Mouse (Mus musculus) embryonic facial prominence, embryonic 15.5 days (tissue): Measurements from ENCODE around the gene Vav3. TPM values are rescaled to one million over a fixed set of nuclear protein-coding genes. Genes with fewer than 3 reads are reported as not detected.

Source experiments
- ATAC-seq: fragments of 200-750 bp; cut with Nextera tagmentation; 2 replicates; pipeline ENCODE4 v1.8.0; 2017; ENCODE audit warnings: low read depth, moderate TSS enrichment; ENCODE audit not compliant: insufficient number of reproducible peaks, low FRiP score, low TSS enrichment
- H3K27ac ChIP-seq: fragments of 300-500 bp; sonication (generic); replicated peaks from 2 replicates; pipeline ENCODE4 v1.5.1; 2015; ENCODE audit warnings: mild to moderate bottlenecking, inconsistent platforms
- H3K27me3 ChIP-seq: fragments of 300-500 bp; sonication (generic); 2 replicates; pipeline ENCODE4 v1.6.1; 2015; ENCODE audit warnings: inconsistent platforms
- H3K36me3 ChIP-seq: fragments of 300-500 bp; sonication (generic); 2 replicates; pipeline ENCODE4 v1.6.1; 2015; ENCODE audit warnings: mild to moderate bottlenecking, inconsistent platforms
- H3K4me1 ChIP-seq: fragments of 300-500 bp; sonication (generic); 2 replicates; pipeline ENCODE4 v1.6.1; 2015; ENCODE audit warnings: inconsistent platforms
- H3K4me2 ChIP-seq: fragments of 300-500 bp; sonication (generic); replicated peaks from 2 replicates; pipeline ENCODE4 v1.6.1; 2015; ENCODE audit warnings: mild to moderate bottlenecking, inconsistent platforms
- H3K4me3 ChIP-seq: fragments of 300-500 bp; sonication (generic); replicated peaks from 2 replicates; pipeline ENCODE4 v1.5.1; 2015; ENCODE audit warnings: mild to moderate bottlenecking, inconsistent platforms
- H3K9ac ChIP-seq: fragments of 300-500 bp; sonication (generic); 2 replicates; pipeline ENCODE4 v1.6.1; 2015; ENCODE audit warnings: inconsistent platforms
- H3K9me3 ChIP-seq: fragments of 300-500 bp; sonication (generic); replicated peaks from 2 replicates; pipeline ENCODE4 v1.6.1; 2016; ENCODE audit warnings: inconsistent platforms
- WGBS: fragments of 180-500 bp; shearing (Covaris S2); methylation state at CpG from one replicate; pipeline ENCODE4 v1.1.7; 2015; 5-methylcytosine and 5-hydroxymethylcytosine counted together
- polyA plus RNA-seq: library from polyadenylated mRNA; unstranded; fragments of >200 nt; fragmentation: Nextera tagmentation; extraction: Ambion mirVana; gene quantifications from 2 replicates; pipeline ENCODE4 v1.2.1, GENCODE M21; 2015

Vav3 gene
- polyA plus RNA-seq, result 24.1 and 27.7 TPM in 2 replicates

GRCm38 (mm10) chr3:109340274-109341070 is at the start of gene Vav3:
Gene Vav3 (plus strand): TSS chr3:109340653.
- peak; percentile 79 for ATAC-seq
- H3K27ac ChIP-seq, result peak within 1 kb of the TSS; percentile 81
- under 1% methylated on average over 77 of the region's 92 CpGs for WGBS
- H3K27me3 ChIP-seq, result no peaks in the 10 kb centered on the region
- no peaks in the 10 kb centered on the region for H3K36me3 ChIP-seq
- H3K9ac ChIP-seq, result peak within 1 kb of the TSS; percentile 54
- H3K9me3 ChIP-seq, result no peaks in the 10 kb centered on the region
- peak within 1 kb of the TSS; percentile 91 for H3K4me2 ChIP-seq
- H3K4me1 ChIP-seq, result peaks cover 11% of the 10 kb centered on the region; the same call in 1 of the 2 replicates
- peak within 1 kb of the TSS; percentile 61 for H3K4me3 ChIP-seq

- Histone ChIP-seq H3K36me3 (no peaks in the 10 kb centered on the region), H3K4me2 (no peak overlapping the region), H3K27ac (no peak overlapping the region), H3K9ac (no peak overlapping the region), H3K4me1 (no peaks in the 10 kb centered on the region), H3K4me3 (no peak overlapping the region), H3K27me3 (no peaks in the 10 kb centered on the region), H3K9me3 (no peaks in the 10 kb centered on the region)
- WGBS, result 66% methylated on average over 6 of the region's 6 CpGs
- ATAC-seq, result no peak
These were observed 41.6 kb upstream of the Vav3 start for GRCm38 (mm10) chr3:109298857-109299256.

GRCm38 (mm10) chr3:109299303-109300074 is 41.0 kb upstream of the Vav3 start:
- 57% methylated on average over 4 of the region's 4 CpGs for WGBS
- H3K9ac ChIP-seq, result no peak overlapping the region
- no peak overlapping the region for H3K4me3 ChIP-seq
- no peaks in the 10 kb centered on the region for H3K9me3 ChIP-seq
- H3K27ac ChIP-seq, result no peak overlapping the region
- no peaks in the 10 kb centered on the region for H3K36me3 ChIP-seq
- H3K4me2 ChIP-seq, result no peak overlapping the region
- no peak for ATAC-seq
- no peaks in the 10 kb centered on the region for H3K4me1 ChIP-seq
- no peaks in the 10 kb centered on the region for H3K27me3 ChIP-seq

DNA sequence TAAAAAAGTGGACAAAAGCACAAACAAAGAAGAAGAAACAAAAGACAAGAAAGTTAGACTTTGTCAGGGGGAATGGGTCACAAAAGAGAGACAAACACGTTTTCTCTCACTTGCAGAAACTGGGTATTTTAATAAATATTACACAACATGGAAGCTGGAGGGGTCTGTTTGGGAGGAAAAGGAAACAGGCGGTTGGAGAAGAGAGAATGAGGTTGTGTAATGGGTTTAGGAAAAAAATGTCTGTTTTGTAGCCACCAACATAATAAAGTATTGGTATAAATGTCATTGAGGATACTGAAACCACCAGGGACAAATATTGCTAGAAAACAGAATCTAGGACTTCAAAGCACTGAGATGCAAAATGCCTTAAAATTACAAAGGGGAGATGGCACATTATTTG is 38.4 kb upstream of the Vav3 start:
- H3K36me3 ChIP-seq, result no peaks in the 10 kb centered on the region
- WGBS, result 65% methylated on average over 2 of the region's 2 CpGs
- H3K4me1 ChIP-seq, result no peaks in the 10 kb centered on the region
- H3K9ac ChIP-seq, result no peak overlapping the region
- no peak overlapping the region for H3K27ac ChIP-seq
- no peaks in the 10 kb centered on the region for H3K9me3 ChIP-seq
- H3K4me2 ChIP-seq, result no peak overlapping the region
- H3K27me3 ChIP-seq, result no peaks in the 10 kb centered on the region
- no peak for ATAC-seq
- no peak overlapping the region for H3K4me3 ChIP-seq

- Histone ChIP-seq H3K27me3 (no peaks in the 10 kb centered on the region), H3K9me3 (no peaks in the 10 kb centered on the region), H3K27ac (no peak overlapping the region), H3K9ac (no peak overlapping the region), H3K36me3 (no peaks in the 10 kb centered on the region), H3K4me1 (peaks cover 13% of the 10 kb centered on the region), H3K4me2 (no peak overlapping the region), H3K4me3 (no peak overlapping the region)
- ATAC-seq, result no peak
- WGBS, result 61% methylated on average over 7 of the region's 7 CpGs
These were observed 33.0 kb upstream of the Vav3 start for GRCm38 (mm10) chr3:109307406-109307805.

- Histone ChIP-seq H3K4me3 (no peak overlapping the region), H3K4me1 (peaks cover 15% of the 10 kb centered on the region), H3K4me2 (no peak overlapping the region), H3K9ac (no peak overlapping the region), H3K36me3 (no peaks in the 10 kb centered on the region), H3K27ac (peak overlapping the region; percentile 0; the same call in 1 of the 2 replicates), H3K9me3 (no peaks in the 10 kb centered on the region), H3K27me3 (no peaks in the 10 kb centered on the region)
- ATAC-seq, result no peak
- WGBS, result 58% methylated on average over 3 of the region's 3 CpGs
These were observed 32.0 kb upstream of the Vav3 start for GRCm38 (mm10) chr3:109308468-109308867.

DNA sequence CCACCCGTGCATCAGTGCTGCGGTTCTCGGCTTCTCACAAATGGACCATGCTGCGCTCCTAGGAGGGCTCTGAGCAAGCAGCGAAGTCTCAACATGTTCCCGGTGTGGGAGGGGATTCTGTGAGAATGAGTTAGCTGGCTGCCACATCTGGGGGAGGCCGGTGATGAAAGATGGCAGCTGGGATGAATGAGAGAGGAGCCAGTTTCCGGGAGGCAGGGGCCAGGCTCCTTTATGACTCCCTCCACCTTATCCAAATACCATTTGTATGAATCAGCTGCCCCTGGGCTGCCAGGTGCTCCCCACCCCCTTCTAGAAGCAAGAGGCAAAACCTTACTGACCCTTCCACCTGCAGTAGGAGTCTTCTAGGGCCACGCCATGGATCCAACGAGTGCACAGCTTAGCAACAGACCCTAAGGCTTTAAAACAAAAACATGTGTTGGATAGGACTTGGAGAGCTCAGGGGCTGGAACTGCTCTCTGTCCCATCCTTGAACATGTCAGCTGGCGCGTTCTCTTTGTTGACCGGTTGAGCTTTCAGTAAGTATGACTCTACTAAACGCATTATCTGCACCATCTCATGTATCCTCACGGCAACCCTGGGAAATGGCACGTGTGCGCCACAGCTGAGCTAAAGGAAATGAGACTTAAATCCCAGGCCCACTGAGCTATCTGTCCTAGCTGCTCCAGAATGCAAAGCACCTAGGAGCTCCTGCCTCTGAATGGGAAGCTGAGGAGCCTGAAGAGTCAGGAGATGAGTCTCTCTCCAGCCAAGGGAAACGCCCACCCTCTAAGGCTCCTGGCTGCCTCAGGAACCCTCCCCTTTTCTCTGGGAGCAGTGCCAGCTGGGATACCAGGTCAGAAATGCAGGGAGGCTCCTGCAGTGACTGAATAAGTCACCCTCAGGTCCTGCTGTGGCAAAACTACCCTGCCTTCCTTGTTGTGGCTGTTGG is 30.9 kb upstream of the Vav3 start:
- ATAC-seq, result peak; percentile 62
- WGBS, result 50% methylated on average over 18 of the region's 18 CpGs

GRCm38 (mm10) chr3:109311172-109311824 is 29.2 kb upstream of the Vav3 start:
- H3K4me1 ChIP-seq, result peaks cover 16% of the 10 kb centered on the region
- no peak for ATAC-seq
- no peak overlapping the region for H3K27ac ChIP-seq
- H3K9me3 ChIP-seq, result no peaks in the 10 kb centered on the region
- H3K4me3 ChIP-seq, result no peak overlapping the region
- H3K27me3 ChIP-seq, result no peaks in the 10 kb centered on the region
- no peaks in the 10 kb centered on the region for H3K36me3 ChIP-seq
- H3K9ac ChIP-seq, result no peak overlapping the region
- WGBS, result 74% methylated on average over 6 of the region's 6 CpGs
- H3K4me2 ChIP-seq, result no peak overlapping the region

More for the DNA sequence above, 30.9 kb upstream of the Vav3 start:
- no peaks in the 10 kb centered on the region for H3K9me3 ChIP-seq
- H3K36me3 ChIP-seq, result no peaks in the 10 kb centered on the region
- H3K27ac ChIP-seq, result peak overlapping the region; percentile 22; the same call in 1 of the 2 replicates
- H3K27me3 ChIP-seq, result no peaks in the 10 kb centered on the region
- H3K4me2 ChIP-seq, result no peak overlapping the region
- no peak overlapping the region for H3K4me3 ChIP-seq
- peaks cover 16% of the 10 kb centered on the region for H3K4me1 ChIP-seq
- no peak overlapping the region for H3K9ac ChIP-seq

GRCm38 (mm10) chr3:109311875-109312274 is 28.6 kb upstream of the Vav3 start:
- H3K4me3 ChIP-seq, result no peak overlapping the region
- peaks cover 16% of the 10 kb centered on the region for H3K4me1 ChIP-seq
- H3K9ac ChIP-seq, result no peak overlapping the region
- no peaks in the 10 kb centered on the region for H3K27me3 ChIP-seq
- H3K36me3 ChIP-seq, result no peaks in the 10 kb centered on the region
- H3K27ac ChIP-seq, result no peak overlapping the region
- no peak for ATAC-seq
- no peak overlapping the region for H3K4me2 ChIP-seq
- H3K9me3 ChIP-seq, result no peaks in the 10 kb centered on the region
- 81% methylated on average over 3 of the region's 3 CpGs for WGBS

DNA sequence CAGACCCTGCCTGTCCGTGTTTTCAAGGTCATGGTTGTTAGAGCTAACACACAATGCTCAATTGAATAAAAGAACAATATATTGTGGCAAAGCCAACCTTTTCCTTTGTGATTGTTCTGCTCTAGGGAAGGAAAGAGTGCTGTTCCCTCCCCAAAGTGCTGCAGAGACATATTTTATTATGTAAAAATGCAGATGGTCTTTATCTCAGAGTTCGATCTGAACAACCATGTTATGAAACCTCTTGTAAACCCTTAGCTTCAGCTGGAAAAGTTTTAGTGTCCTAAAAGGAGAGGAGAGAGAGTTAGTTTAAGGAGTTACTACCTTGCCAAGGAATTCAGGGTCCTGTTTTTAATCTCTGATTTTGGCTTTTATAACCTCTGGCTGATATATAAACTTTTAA is 27.0 kb upstream of the Vav3 start:
- H3K27me3 ChIP-seq, result no peaks in the 10 kb centered on the region
- no peaks in the 10 kb centered on the region for H3K9me3 ChIP-seq
- no peaks in the 10 kb centered on the region for H3K36me3 ChIP-seq
- no peak overlapping the region for H3K4me2 ChIP-seq
- H3K4me3 ChIP-seq, result no peak overlapping the region
- no peak overlapping the region for H3K27ac ChIP-seq
- no peak overlapping the region for H3K9ac ChIP-seq
- peaks cover 16% of the 10 kb centered on the region for H3K4me1 ChIP-seq
- 36% methylated on average over 2 of the region's 2 CpGs for WGBS
- no peak for ATAC-seq
